Mouse (Mus musculus): Measurements from ENCODE around the gene Nmi.
"Not testable (repeated sequence)": the region's sequence is repeated elsewhere in the genome, so short reads cannot be mapped to it uniquely, and the experiment has no call there.

Gene Nmi

GRCm38 (mm10) chr2:51973410-51973968 lies at the start of gene Nmi:
Nmi (minus strand) TSS chr2:51973494.
- no peak for DNase-seq (ENCODE audit: low read depth, low spot score)

- no peak for DNase-seq (ENCODE audit: low read depth, low spot score)
These were observed 43.1 kb upstream of the Nmi start for GRCm38 (mm10) chr2:52016361-52016760.

GRCm38 (mm10) chr2:52013306-52013820 lies 40.1 kb upstream of the Nmi start:
- DNase-seq (ENCODE audit: low read depth, low spot score) = no peak

- not testable (repeated sequence) for DNase-seq (ENCODE audit: low read depth, low spot score)
These were observed 38.5 kb upstream of the Nmi start for GRCm38 (mm10) chr2:52011820-52012219.

GRCm38 (mm10) chr2:52006380-52006779 lies 33.1 kb upstream of the Nmi start:
- DNase-seq (ENCODE audit: low read depth, low spot score) = no peak

GRCm38 (mm10) chr2:52002299-52002698 lies 29.0 kb upstream of the Nmi start:
- not testable (repeated sequence) for DNase-seq (ENCODE audit: low read depth, low spot score)

GRCm38 (mm10) chr2:52001521-52001920 lies 28.2 kb upstream of the Nmi start:
- no peak for DNase-seq (ENCODE audit: low read depth, low spot score)

GRCm38 (mm10) chr2:51999996-52000395 lies 26.7 kb upstream of the Nmi start:
- no peak for DNase-seq (ENCODE audit: low read depth, low spot score)

- DNase-seq (ENCODE audit: low read depth, low spot score) = no peak
These were observed 18.2 kb upstream of the Nmi start for GRCm38 (mm10) chr2:51991447-51991846.

- no peak for DNase-seq (ENCODE audit: low read depth, low spot score)
These were observed 16.3 kb upstream of the Nmi start for GRCm38 (mm10) chr2:51989559-51989958.

- no peak for DNase-seq (ENCODE audit: low read depth, low spot score)
These were observed 13.4 kb upstream of the Nmi start for GRCm38 (mm10) chr2:51986695-51987094.

GRCm38 (mm10) chr2:51986157-51986556 lies 12.9 kb upstream of the Nmi start:
- no peak for DNase-seq (ENCODE audit: low read depth, low spot score)

- no peak for DNase-seq (ENCODE audit: low read depth, low spot score)
These were observed 11.9 kb upstream of the Nmi start for GRCm38 (mm10) chr2:51985241-51985640.

GRCm38 (mm10) chr2:51982288-51982687 lies 9.0 kb upstream of the Nmi start:
- DNase-seq (ENCODE audit: low read depth, low spot score) = no peak

- no peak for DNase-seq (ENCODE audit: low read depth, low spot score)
These were observed 8.3 kb upstream of the Nmi start for GRCm38 (mm10) chr2:51981630-51982029.

- DNase-seq (ENCODE audit: low read depth, low spot score) = peak; percentile 88
These were observed 469 bp downstream of the Nmi start for GRCm38 (mm10) chr2:51972641-51973409.

GRCm38 (mm10) chr2:51972142-51972541 lies 1.2 kb downstream of the Nmi start:
- DNase-seq (ENCODE audit: low read depth, low spot score) = peak; percentile 79

- DNase-seq (ENCODE audit: low read depth, low spot score) = no peak
These were observed 2.4 kb downstream of the Nmi start for GRCm38 (mm10) chr2:51970897-51971296.

GRCm38 (mm10) chr2:51967288-51967687 lies 6.0 kb downstream of the Nmi start:
- DNase-seq (ENCODE audit: low read depth, low spot score) = peak; percentile 22

- no peak for DNase-seq (ENCODE audit: low read depth, low spot score)
These were observed 19.6 kb downstream of the Nmi start for GRCm38 (mm10) chr2:51953648-51954204.

GRCm38 (mm10) chr2:51950876-51951275 lies 22.4 kb downstream of the Nmi start:
- DNase-seq (ENCODE audit: low read depth, low spot score) = no peak

- DNase-seq (ENCODE audit: low read depth, low spot score) = no peak
These were observed 25.0 kb downstream of the Nmi start for GRCm38 (mm10) chr2:51948105-51948830.

Data from A20 (cell line).